Mouse (Mus musculus): ENCODE measurements around the gene Cdkn2aipnl.

DNA sequence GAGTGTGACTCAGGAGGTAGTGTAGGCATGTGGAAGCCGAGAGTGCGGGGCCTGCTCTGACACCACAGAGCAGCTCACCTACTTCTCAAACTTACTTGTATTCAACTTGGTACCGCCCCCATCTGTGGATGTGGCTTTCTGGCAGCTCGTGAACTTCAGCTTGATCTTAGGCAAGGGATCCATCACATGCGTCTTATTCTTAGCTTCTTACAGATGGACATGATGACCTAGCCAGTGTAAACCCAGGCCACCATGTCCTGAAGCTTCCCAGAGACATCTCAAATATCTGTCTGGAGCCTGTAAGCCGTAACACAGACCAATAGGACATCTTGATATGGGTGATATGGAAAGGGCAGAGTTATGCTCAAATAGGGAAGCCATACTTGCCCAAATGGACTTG, 4.2 kb downstream of the Cdkn2aipnl start:
- TF ChIP-seq POLR2A (IDR thresholded peaks at IDR 0.05; ENCODE audit: low read depth, low read length) (no peak), CTCF (IDR thresholded peaks at IDR 0.05; ENCODE audit: extremely low read depth, insufficient read depth, insufficient read length, insufficient replicate concordance) (no peak)

Data from spleen, adult 2 months (tissue).